In the genomic region with DNA sequence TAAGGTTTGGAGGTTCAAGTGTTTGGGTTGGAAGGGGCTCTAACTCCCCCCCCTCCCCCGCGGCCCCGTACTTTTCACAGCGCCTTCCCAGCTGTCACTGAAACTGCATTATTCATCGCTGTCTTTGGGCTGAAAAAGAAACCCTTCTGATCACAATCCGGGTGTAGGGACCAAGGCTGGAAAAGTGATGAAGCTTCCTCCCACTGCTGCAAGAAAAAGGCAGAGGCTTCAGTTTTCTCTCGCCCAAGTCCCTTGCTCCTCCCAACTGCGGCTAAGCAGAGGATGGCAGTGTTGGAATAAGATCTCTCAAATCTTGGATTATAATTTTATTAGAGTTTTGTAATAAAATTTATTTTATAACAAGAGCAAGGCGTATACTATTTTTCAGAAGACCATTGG, we compare ENCODE assay signal across 8 mouse cellular contexts. TPM values are rescaled to one million over a fixed set of nuclear protein-coding genes. Genes with fewer than 3 reads are reported as not detected.
DNase-seq lines count a peak whose midpoint lies in the region; ATAC-seq and TF ChIP-seq lines count a peak whose summit lies in the region.

No protein-coding gene starts in this region.

- peak overlapping the region; percentile 82 for H3K9ac ChIP-seq in ES-Bruce4 (ENCODE audit: low read depth, poor library complexity, severe bottlenecking)
- H3K9ac ChIP-seq in heart, embryonic 16.5 days (ENCODE audit: low read length): peak overlapping the region; percentile 77
- peak overlapping the region; percentile 70 for H3K9ac ChIP-seq in liver, embryonic 16.5 days (ENCODE audit: low read depth, low read length)

- peak overlapping the region; percentile 64 for H3K4me2 ChIP-seq in heart, embryonic 16.5 days (ENCODE audit: low read depth, low read length)
- peak overlapping the region; percentile 80 for H3K4me2 ChIP-seq in liver, embryonic 16.5 days (ENCODE audit: low read depth, low read length)

- no peak for DNase-seq in gastrocnemius, adult 2 months
- no peak for DNase-seq in gastrocnemius, postnatal 36 days
- DNase-seq in embryo, embryonic 10 days (ENCODE audit: low spot score): no peak
- DNase-seq in thymus, postnatal 25 days: no peak
- no peak for DNase-seq in urinary bladder, postnatal 14 days (ENCODE audit: low spot score)

- 15% methylated on average over 9 of the region's 9 CpGs for WGBS in heart, embryonic 16.5 days
- 14% methylated on average over 9 of the region's 9 CpGs for WGBS in liver, embryonic 16.5 days (ENCODE audit: insufficient replicate concordance)

- no peaks in the 10 kb centered on the region for H3K27me3 ChIP-seq in ES-Bruce4 (ENCODE audit: control insufficient read depth, insufficient read depth, low read length, poor library complexity, severe bottlenecking)
- H3K27me3 ChIP-seq in heart, embryonic 16.5 days (ENCODE audit: control insufficient read depth, insufficient read depth, low read length): no peaks in the 10 kb centered on the region
- no peaks in the 10 kb centered on the region for H3K27me3 ChIP-seq in liver, embryonic 16.5 days (ENCODE audit: control insufficient read depth, insufficient read depth, low read depth, low read length)

- H3K9me3 ChIP-seq in ES-Bruce4 (replicated peaks; ENCODE audit: control insufficient read depth, insufficient read depth, low read length, poor library complexity, severe bottlenecking): no peaks in the 10 kb centered on the region
- H3K9me3 ChIP-seq in heart, embryonic 16.5 days (replicated peaks; ENCODE audit: control insufficient read depth, low read length): no peaks in the 10 kb centered on the region
- no peaks in the 10 kb centered on the region for H3K9me3 ChIP-seq in liver, embryonic 16.5 days (replicated peaks; ENCODE audit: control insufficient read depth, low read length)

- TF ChIP-seq EP300 in ES-Bruce4 (IDR thresholded peaks at IDR 0.05; ENCODE audit: insufficient read depth, low read depth, low read length): no peak

- intact Hi-C loops in gastrocnemius, adult 2 months (cut with DNase I): loop anchor here (2.0 kb wide), 1 partner anchor 16 kb away; a partner anchor contains a TSS
- intact Hi-C loops in gastrocnemius, postnatal 36 days (cut with DNase I): loop anchor here (2.0 kb wide), 1 partner anchor 16 kb away; a partner anchor contains a TSS

- no peak for TF ChIP-seq CTCF in gastrocnemius, adult 2 months (IDR thresholded peaks at IDR 0.05)
- no peak for TF ChIP-seq CTCF in ES-Bruce4 (IDR thresholded peaks at IDR 0.05; ENCODE audit: low read depth, low read length)

- H3K27ac ChIP-seq in gastrocnemius, adult 2 months: peak overlapping the region; percentile 99
- H3K27ac ChIP-seq in ES-Bruce4 (ENCODE audit: insufficient read depth, low read length): peak overlapping the region; percentile 60; the same call in 1 of the 2 replicates
- peak overlapping the region; percentile 90 for H3K27ac ChIP-seq in heart, embryonic 16.5 days (ENCODE audit: low read length)
- peak overlapping the region; percentile 90 for H3K27ac ChIP-seq in liver, embryonic 16.5 days (ENCODE audit: low read length)

- peaks cover 5% of the 10 kb centered on the region for H3K4me1 ChIP-seq in ES-Bruce4 (ENCODE audit: control insufficient read depth, insufficient read depth, low read length)
- peaks cover 33% of the 10 kb centered on the region for H3K4me1 ChIP-seq in heart, embryonic 16.5 days (ENCODE audit: control insufficient read depth, insufficient read depth, low read length)
- H3K4me1 ChIP-seq in liver, embryonic 16.5 days (ENCODE audit: control insufficient read depth, low read depth, low read length): peaks cover 40% of the 10 kb centered on the region

- no peaks in the 10 kb centered on the region for H3K36me3 ChIP-seq in ES-Bruce4 (ENCODE audit: control insufficient read depth, insufficient read depth, low read length, poor library complexity, severe bottlenecking)
- H3K36me3 ChIP-seq in heart, embryonic 16.5 days (ENCODE audit: control insufficient read depth, insufficient read depth): no peaks in the 10 kb centered on the region
- H3K36me3 ChIP-seq in liver, embryonic 16.5 days (ENCODE audit: control insufficient read depth, insufficient read depth): no peaks in the 10 kb centered on the region

- no peak for ATAC-seq in heart, embryonic 16.5 days (replicated peaks; ENCODE audit: extremely low read depth, insufficient read depth, low FRiP score)
- ATAC-seq in liver, embryonic 16.5 days (ENCODE audit: low read depth): no peak

- peak overlapping the region; percentile 62 for H3K4me3 ChIP-seq in gastrocnemius, adult 2 months
- H3K4me3 ChIP-seq in ES-Bruce4 (ENCODE audit: low read depth, low read length): peak overlapping the region; percentile 54
- H3K4me3 ChIP-seq in heart, embryonic 16.5 days (ENCODE audit: low read length): peak overlapping the region; percentile 46
- peak overlapping the region; percentile 48 for H3K4me3 ChIP-seq in liver, embryonic 16.5 days (ENCODE audit: low read depth, low read length)

- TF ChIP-seq POLR2A in ES-Bruce4 (IDR thresholded peaks at IDR 0.05; ENCODE audit: insufficient read depth, low read length): no peak

RNA-seq across cellular contexts. Expression of a gene that starts 2.1 kb away (rescaled TPM):
- 1 to 10 TPM; 3.9 to 5.7 TPM for total RNA-seq in gastrocnemius, adult 2 months (2021)
- total RNA-seq in gastrocnemius, postnatal 36 days (2021): 1 to 10 TPM; 3.4 TPM
- 17.1 and 24.7 TPM in 2 replicates for polyA plus RNA-seq in ES-Bruce4 (2011; ENCODE audit: insufficient read depth, insufficient read length, low read depth, missing spikeins)
- 43.3 and 46.5 TPM in 2 replicates for polyA plus RNA-seq in heart, embryonic 16.5 days (2015; fragmentation: Nextera tagmentation; extraction: Ambion mirVana)
- 20.2 and 21.7 TPM in 2 replicates for polyA plus RNA-seq in liver, embryonic 16.5 days (2015; fragmentation: Nextera tagmentation; extraction: Ambion mirVana)

RNA-seq across cellular contexts. Expression of a gene that starts 13.1 kb away (rescaled TPM):
- 10 to 100 TPM; 17.9 to 18.9 TPM for total RNA-seq in gastrocnemius, adult 2 months (2021)
- 10 to 100 TPM; 17.4 to 18.8 TPM for total RNA-seq in gastrocnemius, postnatal 36 days (2021)
- polyA plus RNA-seq in ES-Bruce4 (2011; ENCODE audit: insufficient read depth, insufficient read length, low read depth, missing spikeins): 4.0 and 7.0 TPM in 2 replicates
- 11.2 and 12.0 TPM in 2 replicates for polyA plus RNA-seq in heart, embryonic 16.5 days (2015; fragmentation: Nextera tagmentation; extraction: Ambion mirVana)
- polyA plus RNA-seq in liver, embryonic 16.5 days (2015; fragmentation: Nextera tagmentation; extraction: Ambion mirVana): 3.1 and 3.6 TPM in 2 replicates

RNA-seq across cellular contexts. Expression of a gene that starts 15.6 kb away (rescaled TPM):
- 10 to 100 TPM; 38.0 to 42.7 TPM for total RNA-seq in gastrocnemius, adult 2 months (2021)
- 10 to 100 TPM; 26.7 to 38.1 TPM for total RNA-seq in gastrocnemius, postnatal 36 days (2021)
- polyA plus RNA-seq in ES-Bruce4 (2011; ENCODE audit: insufficient read depth, insufficient read length, low read depth, missing spikeins): 39.5 and 41.6 TPM in 2 replicates
- 84.1 and 91.1 TPM in 2 replicates for polyA plus RNA-seq in heart, embryonic 16.5 days (2015; fragmentation: Nextera tagmentation; extraction: Ambion mirVana)
- 16.4 and 25.4 TPM in 2 replicates for polyA plus RNA-seq in liver, embryonic 16.5 days (2015; fragmentation: Nextera tagmentation; extraction: Ambion mirVana)

RNA-seq across cellular contexts. Expression of a gene that starts 22.4 kb away (rescaled TPM):
- 10 to 100 TPM; 68.2 to 76.8 TPM for total RNA-seq in gastrocnemius, adult 2 months (2021)
- 10 to 100 TPM; 60.9 to 89.0 TPM for total RNA-seq in gastrocnemius, postnatal 36 days (2021)
- polyA plus RNA-seq in ES-Bruce4 (2011; ENCODE audit: insufficient read depth, insufficient read length, low read depth, missing spikeins): 25.0 and 29.3 TPM in 2 replicates
- polyA plus RNA-seq in heart, embryonic 16.5 days (2015; fragmentation: Nextera tagmentation; extraction: Ambion mirVana): 19.6 and 21.9 TPM in 2 replicates
- polyA plus RNA-seq in liver, embryonic 16.5 days (2015; fragmentation: Nextera tagmentation; extraction: Ambion mirVana): 6.9 and 8.5 TPM in 2 replicates

RNA-seq across cellular contexts. Expression of a gene that starts 27.2 kb away (rescaled TPM):
- total RNA-seq in gastrocnemius, adult 2 months (2021): not detected
- total RNA-seq in gastrocnemius, postnatal 36 days (2021): 1 to 10 TPM in 1 of 2 experiments, under 1 TPM in 1; 0.51 to 1.1 TPM
- polyA plus RNA-seq in ES-Bruce4 (2011; ENCODE audit: insufficient read depth, insufficient read length, low read depth, missing spikeins): 108 and 121 TPM in 2 replicates
- 85.7 and 95.3 TPM in 2 replicates for polyA plus RNA-seq in heart, embryonic 16.5 days (2015; fragmentation: Nextera tagmentation; extraction: Ambion mirVana)
- 101 and 107 TPM in 2 replicates for polyA plus RNA-seq in liver, embryonic 16.5 days (2015; fragmentation: Nextera tagmentation; extraction: Ambion mirVana)
